Mouse (Mus musculus) B cell, adult 62 days (primary cell): ENCODE results near the gene Lrp5. TPM values are rescaled to one million over a fixed set of nuclear protein-coding genes. Genes with fewer than 3 reads are reported as not detected.

ENCODE experiments used
- total RNA-seq: library from RNA; stranded (reverse); gene quantifications from 4 replicates; pipeline ENCODE4 v1.2.4, GENCODE M21; 2023

The Lrp5 gene
- 0.51 to 1.1 TPM (median 0.92 TPM) in 4 replicates for total RNA-seq

DNA sequence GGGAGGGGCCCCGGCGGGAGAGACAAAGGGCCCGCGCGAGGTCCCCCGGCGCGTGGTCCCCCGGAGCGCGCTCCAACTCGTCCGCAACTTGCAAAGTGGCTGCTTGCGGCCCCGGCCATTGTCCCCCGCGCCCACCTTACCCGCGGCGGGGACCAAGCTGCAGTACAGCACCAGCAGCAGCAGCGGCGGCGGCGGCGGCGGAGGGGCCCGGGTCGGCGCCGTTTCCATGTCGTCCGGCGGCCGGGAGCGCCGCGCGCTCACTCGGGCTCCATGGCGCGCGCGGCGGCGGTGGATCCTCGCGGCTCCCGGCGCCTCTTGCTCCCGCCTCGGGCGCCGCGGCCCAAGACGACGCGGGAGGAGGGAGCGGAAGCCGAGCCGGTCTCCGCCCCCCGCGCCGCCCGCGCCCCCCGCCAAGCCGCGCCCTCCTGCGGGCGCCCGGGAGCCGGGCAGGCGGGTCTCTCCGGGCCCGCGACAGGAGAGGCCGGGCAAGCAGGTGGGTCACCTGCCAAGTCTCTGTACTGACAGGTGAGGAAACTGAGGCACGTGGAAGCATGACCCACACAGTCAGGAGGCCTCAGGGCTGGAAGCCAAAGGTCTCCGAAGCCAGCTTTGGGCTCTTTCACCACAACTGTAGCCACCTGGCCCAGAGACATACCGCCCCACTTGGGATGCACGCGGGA, at the start of gene Lrp5:
Lrp5 (minus strand) TSS at position 350 of the 680 bp plus-strand sequence.

DNA sequence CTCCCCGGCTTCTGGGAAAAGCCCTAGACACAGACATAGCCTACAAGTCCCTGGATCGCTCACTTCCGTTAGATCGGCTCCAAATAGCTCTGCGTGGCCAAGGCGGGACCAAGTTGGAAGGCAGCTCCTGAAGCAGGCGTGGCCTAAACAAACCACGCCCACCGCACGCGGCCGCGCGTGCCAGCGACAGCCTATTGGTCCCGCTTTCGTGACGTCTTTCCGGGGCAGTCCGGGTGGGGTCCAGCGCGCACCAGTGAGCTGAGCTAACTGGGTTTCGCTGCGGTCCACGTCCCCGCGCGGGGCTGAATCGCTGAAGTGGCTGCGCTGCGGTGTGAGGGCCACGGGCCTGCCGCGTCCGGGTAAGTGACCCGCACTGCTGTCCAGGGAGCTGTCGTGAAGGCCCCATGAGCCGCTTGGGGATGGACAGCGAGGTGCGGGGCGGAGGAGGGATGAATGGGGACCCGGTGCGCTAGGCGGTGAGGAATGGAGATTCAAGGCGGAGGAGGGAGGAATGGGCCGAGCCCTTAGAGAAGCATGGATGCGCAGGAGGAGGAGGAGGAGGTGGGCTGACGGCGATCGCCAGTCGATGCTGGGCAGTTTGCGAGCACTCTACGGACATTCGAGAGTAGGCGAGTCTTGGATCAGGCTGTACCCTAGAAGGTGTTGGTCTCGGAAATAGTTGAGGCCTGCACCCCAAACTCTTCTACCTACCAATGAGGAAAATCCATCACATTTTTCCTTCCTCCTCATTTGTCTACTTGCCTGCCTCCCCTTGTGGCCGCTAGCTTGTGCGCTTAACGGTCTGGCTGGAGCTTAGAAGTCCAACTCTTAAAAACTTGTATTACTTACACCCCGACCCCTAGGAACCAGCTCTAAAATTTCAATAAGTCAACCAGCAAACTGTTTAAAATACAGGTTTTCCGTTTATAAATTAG, 22.0 kb upstream of the Lrp5 start, which contains the start of gene 1810055G02Rik:
1810055G02Rik (plus strand) TSS at position 216 of the 935 bp plus-strand sequence.

DNA sequence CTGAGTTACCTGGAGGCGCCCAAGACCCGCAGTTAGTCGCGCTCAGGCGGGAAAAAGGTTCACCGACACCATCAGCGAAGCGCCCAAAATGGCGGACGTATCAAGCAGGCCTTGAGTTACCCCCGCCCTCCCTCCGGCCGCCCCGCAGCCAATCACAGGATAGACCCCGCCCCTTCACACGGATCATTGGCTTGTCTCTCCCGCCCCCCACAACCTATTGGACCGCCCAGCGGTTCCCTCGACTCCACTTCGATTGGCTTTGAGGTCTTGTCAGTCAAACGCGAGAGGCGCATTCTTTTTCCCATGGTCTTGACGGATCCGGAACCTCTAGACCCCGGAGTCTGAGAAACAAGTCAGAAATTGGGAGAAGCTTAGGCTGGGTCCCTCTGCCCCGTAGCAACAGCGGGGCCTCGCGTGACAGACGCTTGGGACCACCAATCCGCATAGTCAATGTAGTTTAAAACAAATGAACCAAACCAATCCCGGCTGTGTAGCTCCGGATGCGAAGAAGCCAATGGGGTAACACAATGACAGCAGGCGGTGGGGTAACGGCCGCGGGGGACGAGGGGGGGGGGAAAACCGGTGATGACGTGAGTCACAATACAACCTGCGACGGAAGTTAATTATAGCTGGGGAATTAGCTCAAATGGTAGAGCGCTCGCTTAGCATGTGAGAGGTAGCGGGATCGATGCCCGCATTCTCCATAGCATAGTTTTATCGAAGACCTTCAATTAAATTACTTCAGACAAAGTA, 110.6 kb downstream of the Lrp5 start, which contains the start of gene Ppp6r3:
Ppp6r3 (minus strand) TSS at position 118 of the 753 bp plus-strand sequence.

Other genes starting within 250 kb of the Lrp5 start
- gene Ppp6r3, start 110.8 kb downstream of the Lrp5 start, total RNA-seq = 142 to 162 TPM (median 145 TPM) in 4 replicates
- 5.7 to 11.1 TPM (median 8.6 TPM) in 4 replicates for gene 1810055G02Rik, start 21.7 kb upstream of the Lrp5 start, total RNA-seq
- gene Kmt5b, start 80.9 kb upstream of the Lrp5 start, total RNA-seq = 119 to 126 TPM (median 122 TPM) in 4 replicates
- gene Chka, start 165.2 kb upstream of the Lrp5 start, total RNA-seq = 65.0 to 81.7 TPM (median 68.1 TPM) in 4 replicates
- 141 to 154 TPM (median 146 TPM) in 4 replicates for gene Tcirg1, start 220.6 kb upstream of the Lrp5 start, total RNA-seq
- 73.8 to 87.1 TPM (median 81.3 TPM) in 4 replicates for gene Ndufs8, start 226.2 kb upstream of the Lrp5 start, total RNA-seq
- gene Aldh3b1, start 243.2 kb upstream of the Lrp5 start, total RNA-seq = 7.6 to 9.4 TPM (median 8.4 TPM) in 4 replicates
- 533 to 593 TPM (median 563 TPM) in 4 replicates for gene Unc93b1, start 248.6 kb upstream of the Lrp5 start, total RNA-seq